Mouse (Mus musculus) brain, embryonic 14.5 days (tissue): ENCODE results near the gene Pbx2.

Source experiments
- CTCF ChIP-seq: fragments of 200-500 bp; IDR thresholded peaks from 2 replicates; pipeline ENCODE4 v1.5.1; 2012; ENCODE audit warnings: inconsistent platforms, mild to moderate bottlenecking, moderate library complexity, borderline replicate concordance; ENCODE audit not compliant: insufficient read depth, insufficient read length; ENCODE audit errors: extremely low read depth
- POLR2A ChIP-seq: fragments of 200-500 bp; IDR thresholded peaks from 2 replicates; pipeline ENCODE4 v1.6.1; 2012; ENCODE audit warnings: mild to moderate bottlenecking, inconsistent platforms, borderline replicate concordance; ENCODE audit not compliant: poor library complexity, insufficient read depth, insufficient read length, severe bottlenecking; ENCODE audit errors: extremely low read depth

GRCm38 (mm10) chr17:34561200-34561599 lies 29.9 kb upstream of the Pbx2 start:
- TF ChIP-seq POLR2A (no peak), CTCF (no peak)
